Mouse (Mus musculus): ENCODE results near the gene Rara. TPM values are rescaled to one million over a fixed set of nuclear protein-coding genes. Genes with fewer than 3 reads are reported as not detected.

Rara gene
- polyA plus RNA-seq, 1 experiment: 28.2 TPM

DNA sequence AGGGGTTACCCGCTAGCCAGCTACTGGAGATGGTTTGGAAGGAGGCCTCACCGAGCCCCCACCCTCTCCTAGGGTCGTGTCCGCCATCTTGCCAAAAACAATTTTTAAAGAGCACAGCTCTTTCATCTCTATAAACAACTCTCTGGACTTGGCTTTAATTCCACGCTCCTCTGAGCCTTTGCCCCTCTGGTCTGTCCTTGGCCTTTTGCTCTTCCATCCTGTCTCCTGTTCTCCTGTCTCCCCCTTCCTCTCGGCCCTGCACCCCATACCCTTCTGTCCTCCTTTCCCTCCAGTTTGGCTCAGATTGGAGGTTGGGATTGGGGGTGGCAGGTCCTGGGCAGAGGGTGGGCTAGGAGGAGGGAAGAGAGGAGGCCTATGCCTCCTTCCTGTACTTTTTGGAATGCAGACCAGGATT is 36.6 kb downstream of the Rara start:
- no peak for TF ChIP-seq CTCF (IDR thresholded peaks at IDR 0.05; ENCODE audit: borderline replicate concordance, insufficient read depth, low read length)
- no peak for TF ChIP-seq POLR2A (IDR thresholded peaks at IDR 0.05; ENCODE audit: low read depth, low read length)
- Histone ChIP-seq H3K4me1 (ENCODE audit: control insufficient read depth, insufficient read depth, low read length) (peaks cover 31% of the 10 kb centered on the region), H3K27ac (ENCODE audit: insufficient read depth, low read length) (peak overlapping the region; percentile 45), H3K4me3 (ENCODE audit: insufficient read depth, low read length) (peak overlapping the region; percentile 23)

DNA sequence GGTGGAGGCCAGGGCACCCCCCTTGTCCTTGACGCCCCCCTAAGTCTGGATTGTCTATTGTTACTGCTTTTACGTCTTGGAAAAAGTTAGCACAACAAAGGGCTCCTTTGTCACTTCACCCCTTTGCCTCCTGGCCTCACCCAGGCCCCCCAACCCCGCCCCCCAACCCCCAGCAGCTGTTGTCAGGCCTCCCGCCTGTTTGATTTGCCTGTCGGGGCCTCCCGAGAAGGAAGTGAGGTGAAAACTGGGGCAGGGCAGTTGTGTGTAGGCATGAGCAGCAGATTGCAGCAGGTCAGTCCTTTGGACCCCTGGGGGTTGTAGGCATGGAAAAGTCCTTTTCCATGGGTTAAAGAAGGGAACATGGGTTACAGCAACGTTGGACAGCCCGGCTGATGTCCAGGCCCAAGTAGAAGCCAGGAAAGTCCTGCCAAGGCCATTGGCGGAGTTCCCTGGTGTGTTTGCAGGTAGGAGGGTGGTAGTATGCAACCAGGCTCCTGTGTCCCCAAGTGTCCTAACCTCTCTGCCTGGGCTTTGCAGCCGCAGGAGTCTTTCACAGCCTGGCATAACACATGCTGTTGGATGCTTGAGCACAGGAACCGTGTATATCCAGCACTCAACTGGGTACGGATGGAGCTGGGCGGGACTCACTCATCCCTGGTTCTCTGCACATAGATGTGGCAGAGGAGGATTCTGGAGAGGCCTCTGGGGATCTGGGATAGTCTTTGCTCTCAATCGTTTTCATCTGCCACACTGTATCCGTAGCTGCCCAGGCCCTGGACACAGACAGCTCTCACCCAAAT is 37.2 kb downstream of the Rara start:
- Histone ChIP-seq H3K27ac (ENCODE audit: insufficient read depth, low read length) (no peak overlapping the region), H3K4me3 (ENCODE audit: insufficient read depth, low read length) (no peak overlapping the region), H3K4me1 (ENCODE audit: control insufficient read depth, insufficient read depth, low read length) (peaks cover 33% of the 10 kb centered on the region)
- TF ChIP-seq POLR2A (IDR thresholded peaks at IDR 0.05; ENCODE audit: low read depth, low read length): no peak
- no peak for TF ChIP-seq CTCF (IDR thresholded peaks at IDR 0.05; ENCODE audit: borderline replicate concordance, insufficient read depth, low read length)

DNA sequence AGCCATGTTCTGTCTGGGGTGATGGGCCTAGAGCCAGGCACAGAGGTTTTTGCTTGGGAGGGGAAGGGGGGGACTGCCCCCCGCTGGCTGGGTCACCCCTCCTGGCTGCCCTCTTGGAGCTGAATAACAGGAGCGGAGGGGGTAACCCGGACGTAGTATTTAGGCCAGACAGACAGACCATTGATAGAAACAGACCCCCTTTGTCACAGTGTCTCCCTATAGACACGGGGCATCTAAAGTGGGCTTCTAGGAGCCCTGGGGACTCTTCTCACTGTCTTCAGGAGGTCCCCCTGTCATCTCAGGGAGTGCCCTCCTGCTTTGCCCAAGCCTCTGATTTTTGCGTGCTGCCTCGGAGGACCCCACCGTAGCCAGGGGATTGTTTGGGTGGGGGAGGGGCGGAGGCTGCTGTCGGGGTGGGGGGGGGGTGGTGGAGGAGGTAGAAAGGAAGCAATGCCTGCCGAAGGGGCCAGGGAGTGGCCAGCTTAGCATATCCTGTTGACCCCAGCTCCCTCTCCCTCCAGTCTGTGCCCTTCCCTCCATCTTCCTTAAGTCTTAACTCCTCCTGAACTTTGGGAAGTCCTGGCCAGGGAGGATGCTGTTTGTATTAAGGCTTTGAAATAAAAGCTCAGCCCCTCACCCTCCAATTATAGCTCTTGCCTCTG is 37.9 kb downstream of the Rara start:
- no peak for TF ChIP-seq CTCF (IDR thresholded peaks at IDR 0.05; ENCODE audit: borderline replicate concordance, insufficient read depth, low read length)
- TF ChIP-seq POLR2A (IDR thresholded peaks at IDR 0.05; ENCODE audit: low read depth, low read length): no peak
- Histone ChIP-seq H3K27ac (ENCODE audit: insufficient read depth, low read length) (no peak overlapping the region), H3K4me1 (ENCODE audit: control insufficient read depth, insufficient read depth, low read length) (peaks cover 40% of the 10 kb centered on the region), H3K4me3 (ENCODE audit: insufficient read depth, low read length) (no peak overlapping the region)

DNA sequence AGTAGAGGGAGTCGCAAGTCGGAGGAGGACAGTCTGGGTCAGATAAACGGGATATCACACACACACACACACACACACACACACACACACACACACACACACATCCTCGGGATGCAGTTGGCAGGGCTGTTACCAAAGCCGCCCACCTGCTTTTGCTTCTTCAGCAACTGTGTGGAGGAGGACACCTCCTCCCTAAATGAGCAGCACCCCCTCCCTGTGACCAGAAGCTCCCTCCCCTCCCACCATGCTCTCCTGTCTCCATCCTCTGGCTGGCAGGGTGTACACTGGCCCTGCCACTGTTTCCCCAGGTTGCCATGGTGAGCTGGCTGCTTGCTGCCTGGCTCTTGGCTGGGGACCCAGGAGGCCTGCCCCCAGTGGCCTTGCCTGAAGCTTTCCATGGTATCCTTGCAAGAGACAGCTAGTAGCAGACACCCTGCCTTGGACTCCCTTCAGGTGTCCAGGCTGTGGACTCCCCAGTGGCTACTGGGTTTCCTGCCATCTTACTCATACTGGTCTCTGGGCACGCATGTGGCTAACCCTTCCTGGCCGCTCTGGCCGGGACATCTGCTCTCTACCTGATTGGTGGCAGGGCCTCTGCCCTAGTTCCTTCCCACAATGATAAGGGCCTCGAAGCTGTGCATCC is 39.0 kb downstream of the Rara start:
- H3K27ac ChIP-seq (ENCODE audit: insufficient read depth, low read length): no peak overlapping the region
- H3K4me3 ChIP-seq (ENCODE audit: insufficient read depth, low read length): no peak overlapping the region
- TF ChIP-seq CTCF (IDR thresholded peaks at IDR 0.05; ENCODE audit: borderline replicate concordance, insufficient read depth, low read length): no peak
- no peak for TF ChIP-seq POLR2A (IDR thresholded peaks at IDR 0.05; ENCODE audit: low read depth, low read length)
- H3K4me1 ChIP-seq (ENCODE audit: control insufficient read depth, insufficient read depth, low read length): peaks cover 45% of the 10 kb centered on the region

DNA sequence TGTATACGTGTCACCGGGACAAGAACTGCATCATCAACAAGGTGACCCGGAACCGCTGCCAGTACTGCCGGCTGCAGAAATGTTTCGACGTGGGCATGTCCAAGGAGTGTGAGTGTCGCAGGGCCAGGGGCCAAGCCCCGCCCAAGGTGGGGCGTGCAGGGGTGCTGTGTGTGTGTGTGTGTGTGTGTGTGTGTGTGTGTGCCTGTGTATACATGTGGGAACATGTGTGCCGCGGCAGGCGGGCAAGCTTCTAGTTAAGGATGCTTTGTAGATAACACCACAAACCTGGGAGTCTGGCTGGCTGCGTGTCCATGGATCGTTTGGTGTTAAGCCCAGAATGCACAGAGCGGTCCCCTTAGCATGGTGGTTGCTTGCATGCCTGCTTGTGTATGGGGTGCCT is 40.5 kb downstream of the Rara start:
- TF ChIP-seq POLR2A (IDR thresholded peaks at IDR 0.05; ENCODE audit: low read depth, low read length) (no peak), CTCF (IDR thresholded peaks at IDR 0.05; ENCODE audit: borderline replicate concordance, insufficient read depth, low read length) (no peak)
- Histone ChIP-seq H3K27ac (ENCODE audit: insufficient read depth, low read length) (peak overlapping the region; percentile 0; the same call in 1 of the 2 replicates), H3K4me1 (ENCODE audit: control insufficient read depth, insufficient read depth, low read length) (peaks cover 45% of the 10 kb centered on the region), H3K4me3 (ENCODE audit: insufficient read depth, low read length) (no peak overlapping the region)

DNA sequence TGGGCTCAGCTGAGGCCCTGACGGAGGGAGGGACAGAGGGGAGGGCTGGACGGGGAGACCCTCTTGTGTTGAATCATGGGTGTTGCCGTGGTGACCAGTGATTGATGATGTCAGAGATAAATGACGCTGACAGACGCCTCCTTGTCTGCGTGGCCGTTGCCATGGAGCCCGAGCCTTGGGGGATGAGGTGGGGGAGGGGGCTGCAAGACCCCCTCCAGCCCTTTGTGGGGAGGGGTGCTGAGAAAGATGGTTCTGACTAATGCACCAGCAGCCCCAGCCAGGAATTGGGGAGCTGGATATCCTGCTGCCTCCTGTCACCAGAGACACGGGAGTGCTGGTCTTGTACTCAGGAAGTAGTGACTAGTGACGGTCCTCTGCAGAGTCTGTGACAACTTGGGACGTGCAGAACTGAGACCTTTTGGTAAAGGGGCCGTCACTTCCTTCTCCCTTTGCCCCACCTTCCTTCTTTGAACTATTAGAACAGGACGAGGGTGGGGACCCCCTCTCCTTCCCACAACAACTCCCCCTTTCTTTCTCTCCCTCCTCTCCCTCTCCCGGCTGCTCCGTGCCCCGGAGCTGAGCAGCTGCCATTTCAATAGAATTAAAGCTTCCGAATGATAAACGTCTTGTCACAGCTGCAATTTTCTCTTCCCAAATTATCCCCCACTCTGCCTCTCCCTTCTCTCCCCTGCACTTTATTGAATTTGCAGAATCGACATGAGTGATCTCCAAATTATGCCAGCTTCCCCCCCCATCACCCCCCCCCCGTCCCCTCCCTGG is 41.3 kb downstream of the Rara start:
- H3K4me1 ChIP-seq (ENCODE audit: control insufficient read depth, insufficient read depth, low read length): peaks cover 45% of the 10 kb centered on the region
- no peak for TF ChIP-seq POLR2A (IDR thresholded peaks at IDR 0.05; ENCODE audit: low read depth, low read length)
- TF ChIP-seq CTCF (IDR thresholded peaks at IDR 0.05; ENCODE audit: borderline replicate concordance, insufficient read depth, low read length): no peak
- H3K4me3 ChIP-seq (ENCODE audit: insufficient read depth, low read length): no peak overlapping the region
- H3K27ac ChIP-seq (ENCODE audit: insufficient read depth, low read length): peak overlapping the region; percentile 0; the same call in 1 of the 2 replicates

DNA sequence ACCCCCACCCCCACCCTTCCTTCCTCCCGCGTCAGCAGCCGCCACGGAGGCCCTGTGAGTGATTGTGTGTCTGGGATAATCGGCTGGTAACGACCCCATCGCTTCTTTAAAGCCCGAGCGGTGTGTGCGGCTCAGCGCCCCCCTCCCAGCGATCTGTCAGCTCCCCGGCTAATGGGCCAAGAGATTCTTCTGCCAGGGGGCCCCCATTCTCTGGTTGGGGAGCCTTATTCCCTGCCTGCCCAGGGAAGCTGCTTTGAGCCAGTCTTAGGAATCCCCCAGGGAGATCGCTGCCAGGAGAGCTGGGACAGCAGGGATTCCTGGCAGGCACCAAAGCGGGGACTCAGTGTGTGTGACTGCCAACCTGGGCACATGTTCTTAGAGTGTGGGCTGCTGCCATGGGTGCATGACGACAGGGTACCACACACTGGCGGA is 41.9 kb downstream of the Rara start:
- Histone ChIP-seq H3K4me1 (ENCODE audit: control insufficient read depth, insufficient read depth, low read length) (peaks cover 41% of the 10 kb centered on the region), H3K27ac (ENCODE audit: insufficient read depth, low read length) (no peak overlapping the region), H3K4me3 (ENCODE audit: insufficient read depth, low read length) (no peak overlapping the region)
- TF ChIP-seq POLR2A (IDR thresholded peaks at IDR 0.05; ENCODE audit: low read depth, low read length) (no peak), CTCF (IDR thresholded peaks at IDR 0.05; ENCODE audit: borderline replicate concordance, insufficient read depth, low read length) (no peak)

DNA sequence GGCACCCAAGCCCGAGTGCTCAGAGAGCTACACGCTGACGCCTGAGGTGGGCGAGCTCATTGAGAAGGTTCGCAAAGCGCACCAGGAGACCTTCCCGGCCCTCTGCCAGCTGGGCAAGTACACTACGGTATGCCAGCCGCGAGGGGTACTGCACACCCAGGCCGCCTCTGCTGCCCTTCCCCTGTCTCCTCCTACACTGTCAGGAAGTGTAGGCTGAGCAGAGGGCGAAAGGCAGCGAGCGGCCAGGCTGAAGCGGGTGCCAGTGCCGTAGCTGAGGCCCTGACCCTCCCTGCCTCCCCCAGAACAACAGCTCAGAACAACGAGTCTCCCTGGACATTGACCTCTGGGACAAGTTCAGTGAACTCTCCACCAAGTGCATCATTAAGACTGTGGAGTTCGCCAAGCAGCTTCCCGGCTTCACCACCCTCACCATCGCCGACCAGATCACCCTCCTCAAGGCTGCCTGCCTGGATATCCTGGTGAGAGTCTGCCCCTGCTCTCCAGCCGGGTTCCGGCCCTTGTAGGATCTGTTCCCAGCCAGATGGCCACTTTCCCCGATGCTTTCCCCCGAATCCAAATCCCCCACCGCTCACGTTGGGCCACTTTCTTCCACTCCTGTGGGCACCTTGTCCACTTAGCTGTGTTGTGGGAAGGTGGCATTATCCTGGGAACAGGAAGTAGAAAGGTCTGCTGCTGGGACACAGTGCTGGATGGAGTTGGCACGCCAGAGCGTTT is 42.7 kb downstream of the Rara start:
- no peak overlapping the region for H3K4me3 ChIP-seq (ENCODE audit: insufficient read depth, low read length)
- peaks cover 39% of the 10 kb centered on the region for H3K4me1 ChIP-seq (ENCODE audit: control insufficient read depth, insufficient read depth, low read length)
- no peak overlapping the region for H3K27ac ChIP-seq (ENCODE audit: insufficient read depth, low read length)
- TF ChIP-seq POLR2A (IDR thresholded peaks at IDR 0.05; ENCODE audit: low read depth, low read length) (no peak), CTCF (IDR thresholded peaks at IDR 0.05; ENCODE audit: borderline replicate concordance, insufficient read depth, low read length) (no peak)
